ENCODE assay signal across 10 mouse cellular contexts in genomic region chr16:33123938-33124820, GRCm38 (mm10).
DNase-seq lines count a peak whose midpoint lies in the region; ATAC-seq and TF ChIP-seq lines count a peak whose summit lies in the region.
"Had no signal": no experiment of that assay in that cellular context is flagged by ENCODE, and none has a peak within 500 bp of the region (broad histone marks: within the 10 kb centered on the region; RNA-seq: fewer than 3 reads in every experiment).

No protein-coding gene starts in this region.

- H3K4me2 ChIP-seq in forebrain, embryonic 14.5 days (ENCODE audit: low read length) = no peak overlapping the region
- no peak overlapping the region for H3K4me2 ChIP-seq in forebrain, postnatal 0 days (ENCODE audit: low read depth)
- no peak overlapping the region for H3K4me2 ChIP-seq in hindbrain, postnatal 0 days (ENCODE audit: low read depth, low read length)

- no peak overlapping the region for H3K4me3 ChIP-seq in forebrain, embryonic 14.5 days (ENCODE audit: low read depth, low read length)
- H3K4me3 ChIP-seq in forebrain, postnatal 0 days (ENCODE audit: low read depth, low read length) = no peak overlapping the region
- no peak overlapping the region for H3K4me3 ChIP-seq in hindbrain, postnatal 0 days (ENCODE audit: low read length)
- H3K4me3 ChIP-seq: megakaryocyte, embryonic 14.5 days had no signal

- WGBS in forebrain, embryonic 14.5 days = 79% methylated on average over 24 of the region's 24 CpGs
- 73% methylated on average over 24 of the region's 24 CpGs for WGBS in forebrain, postnatal 0 days
- 69% methylated on average over 24 of the region's 24 CpGs for WGBS in hindbrain, postnatal 0 days

- H3K27me3 ChIP-seq in forebrain, embryonic 14.5 days (replicated peaks; ENCODE audit: control insufficient read depth, insufficient read depth, low read length) = no peaks in the 10 kb centered on the region
- no peaks in the 10 kb centered on the region for H3K27me3 ChIP-seq in forebrain, postnatal 0 days (ENCODE audit: insufficient read depth, low read length)
- H3K27me3 ChIP-seq in hindbrain, postnatal 0 days (ENCODE audit: insufficient read depth, low read length) = no peaks in the 10 kb centered on the region
- H3K27me3 ChIP-seq: CH12.LX; megakaryocyte, embryonic 14.5 days had no signal

- H3K9ac ChIP-seq in forebrain, embryonic 14.5 days (ENCODE audit: low read length) = no peak overlapping the region
- no peak overlapping the region for H3K9ac ChIP-seq in forebrain, postnatal 0 days
- no peak overlapping the region for H3K9ac ChIP-seq in hindbrain, postnatal 0 days (replicated peaks; ENCODE audit: low read length)

- DNase-seq in forebrain, embryonic 14.5 days (ENCODE audit: low spot score) = peak; percentile 53
- no peak for DNase-seq in forebrain, postnatal 0 days
- DNase-seq in right cerebral cortex, postnatal 14 days = peak; percentile 36
- DNase-seq in right cerebral cortex, postnatal 36 days (ENCODE audit: low spot score in 2 of 2) = no peak
- DNase-seq in hindbrain, postnatal 0 days (ENCODE audit: low spot score) = peak; percentile 80
- DNase-seq in thymus, postnatal 36 days = peak; percentile 35 to 57
- no peak for DNase-seq in layer of hippocampus, adult 9-10 months (ENCODE audit: low spot score)

- no peaks in the 10 kb centered on the region for H3K9me3 ChIP-seq in forebrain, embryonic 14.5 days (replicated peaks; ENCODE audit: control insufficient read depth, low read length)
- H3K9me3 ChIP-seq in forebrain, postnatal 0 days (ENCODE audit: low read length) = no peaks in the 10 kb centered on the region
- H3K9me3 ChIP-seq in hindbrain, postnatal 0 days (ENCODE audit: low read length) = no peaks in the 10 kb centered on the region
- H3K9me3 ChIP-seq: megakaryocyte, embryonic 14.5 days had no signal

- H3K4me1 ChIP-seq in forebrain, embryonic 14.5 days (ENCODE audit: control insufficient read depth, insufficient read depth, low read length) = no peaks in the 10 kb centered on the region
- H3K4me1 ChIP-seq in forebrain, postnatal 0 days (ENCODE audit: insufficient read depth) = no peaks in the 10 kb centered on the region
- no peaks in the 10 kb centered on the region for H3K4me1 ChIP-seq in hindbrain, postnatal 0 days (ENCODE audit: insufficient read depth, low read length)

- no peak for TF ChIP-seq CTCF in forebrain, postnatal 0 days (IDR thresholded peaks at IDR 0.05; ENCODE audit: low read depth)
- TF ChIP-seq CTCF in hindbrain, postnatal 0 days (IDR thresholded peaks at IDR 0.05; ENCODE audit: low read depth) = no peak

- H3K36me3 ChIP-seq in forebrain, embryonic 14.5 days (ENCODE audit: control insufficient read depth, insufficient read depth, low read length) = peaks cover 15% of the 10 kb centered on the region
- H3K36me3 ChIP-seq in forebrain, postnatal 0 days (ENCODE audit: insufficient read depth) = peaks cover 9% of the 10 kb centered on the region
- peaks cover 11% of the 10 kb centered on the region; the same call in 1 of the 2 replicates for H3K36me3 ChIP-seq in hindbrain, postnatal 0 days (ENCODE audit: insufficient read depth, low read length)

- H3K27ac ChIP-seq in forebrain, embryonic 14.5 days (ENCODE audit: low read depth, low read length) = no peak overlapping the region
- no peak overlapping the region for H3K27ac ChIP-seq in forebrain, postnatal 0 days (ENCODE audit: low read depth, low read length)
- peak overlapping the region; percentile 32 for H3K27ac ChIP-seq in hindbrain, postnatal 0 days

- no peak for ATAC-seq in forebrain, embryonic 14.5 days
- no peak for ATAC-seq in forebrain, postnatal 0 days
- ATAC-seq in hindbrain, postnatal 0 days = no peak
- ATAC-seq in erythroid progenitor cell, adult 5-6 weeks (replicated peaks; ENCODE audit: low FRiP score, poor library complexity, severe bottlenecking) = no peak

Comparison
In these comparisons a context has a peak if more than half of its experiments do, and no peak if none do; other contexts are left out.
1. DNase-seq: peak in forebrain, embryonic 14.5 days (single experiment), right cerebral cortex, postnatal 14 days (single experiment), hindbrain, postnatal 0 days (single experiment) and thymus, postnatal 36 days (2 of 2); none in forebrain, postnatal 0 days (single experiment), right cerebral cortex, postnatal 36 days (0 of 2) and layer of hippocampus, adult 9-10 months (single experiment).